Mouse (Mus musculus) midbrain, embryonic 10.5 days (tissue): ENCODE results near the gene Inca1. TPM values are rescaled to one million over a fixed set of nuclear protein-coding genes. Genes with fewer than 3 reads are reported as not detected.

Source experiments
- DNase-seq: peaks from one replicate; pipeline ENCODE4 v3.0.0-alpha.2; 2017; ENCODE audit warnings: low spot score
- H3K27ac ChIP-seq: fragments of 300-500 bp; sonication (generic); replicated peaks from 2 replicates; pipeline ENCODE4 v1.5.1; 2016; ENCODE audit warnings: mild to moderate bottlenecking
- H3K27me3 ChIP-seq: fragments of 300-500 bp; sonication (generic); 2 replicates; pipeline ENCODE4 v1.6.1; 2016; ENCODE audit warnings: low read depth, mild to moderate bottlenecking; ENCODE audit not compliant: poor library complexity, severe bottlenecking
- H3K36me3 ChIP-seq: fragments of 300-500 bp; sonication (generic); 2 replicates; pipeline ENCODE4 v1.6.1; 2016; ENCODE audit warnings: mild to moderate bottlenecking, moderate library complexity
- H3K4me1 ChIP-seq: fragments of 300-500 bp; sonication (generic); 2 replicates; pipeline ENCODE4 v1.6.1; 2016
- H3K4me3 ChIP-seq: fragments of 300-500 bp; sonication (generic); 2 replicates; pipeline ENCODE4 v1.5.1; 2016; ENCODE audit warnings: mild to moderate bottlenecking, moderate library complexity
- H3K9me3 ChIP-seq: fragments of 300-500 bp; sonication (generic); replicated peaks from 2 replicates; pipeline ENCODE4 v1.6.1; 2016; ENCODE audit warnings: mild to moderate bottlenecking
- WGBS: fragments of 180-500 bp; shearing (Covaris S2); methylation state at CpG from one replicate; pipeline ENCODE4 v1.1.7; 2016; 5-methylcytosine and 5-hydroxymethylcytosine counted together
- polyA plus RNA-seq: library from polyadenylated mRNA; unstranded; fragments of >200 nt; fragmentation: Nextera tagmentation; extraction: Ambion mirVana; gene quantifications from 2 replicates; pipeline ENCODE4 v1.2.1, GENCODE M21; 2016

Inca1 gene
- polyA plus RNA-seq, 1 experiment from 2014 or later = 1.00 TPM

GRCm38 (mm10) chr11:70678092-70678491 lies 21.9 kb downstream of the Inca1 start:
- Histone ChIP-seq H3K27me3 (no peaks in the 10 kb centered on the region), H3K4me1 (peaks cover 34% of the 10 kb centered on the region), H3K9me3 (no peaks in the 10 kb centered on the region), H3K4me3 (no peak overlapping the region), H3K36me3 (peaks cover 70% of the 10 kb centered on the region), H3K27ac (no peak overlapping the region)
- no peak for DNase-seq
- 76% methylated on average over 9 of the region's 9 CpGs for WGBS

- H3K9me3 ChIP-seq = no peaks in the 10 kb centered on the region
- H3K27me3 ChIP-seq = no peaks in the 10 kb centered on the region
- H3K4me3 ChIP-seq = no peak overlapping the region
- DNase-seq = no peak
- 68% methylated on average over 11 of the region's 11 CpGs for whole genome bisulfite sequencing
- H3K36me3 ChIP-seq = peaks cover 65% of the 10 kb centered on the region
- H3K27ac ChIP-seq = no peak overlapping the region
- H3K4me1 ChIP-seq = peaks cover 33% of the 10 kb centered on the region
Observed at GRCm38 (mm10) chr11:70674501-70674900, 25.5 kb downstream of the Inca1 start.

GRCm38 (mm10) chr11:70674014-70674413 lies 25.9 kb downstream of the Inca1 start:
- Histone ChIP-seq H3K4me3 (no peak overlapping the region), H3K4me1 (peaks cover 33% of the 10 kb centered on the region), H3K9me3 (no peaks in the 10 kb centered on the region), H3K27ac (no peak overlapping the region), H3K27me3 (no peaks in the 10 kb centered on the region), H3K36me3 (peaks cover 60% of the 10 kb centered on the region)
- no peak for DNase-seq
- WGBS = 57% methylated on average over 6 of the region's 6 CpGs

- H3K36me3 ChIP-seq = peaks cover 58% of the 10 kb centered on the region
- peaks cover 42% of the 10 kb centered on the region for H3K4me1 ChIP-seq
- 82% methylated on average over 16 of the region's 16 CpGs for WGBS
- no peak overlapping the region for H3K27ac ChIP-seq
- no peaks in the 10 kb centered on the region for H3K27me3 ChIP-seq
- no peak for DNase-seq
- 0 out of 2 replicates have a peak overlapping the region, but pooled peaks have one; percentile 69 for H3K4me3 ChIP-seq
- no peaks in the 10 kb centered on the region for H3K9me3 ChIP-seq
Observed at GRCm38 (mm10) chr11:70671333-70672047, 28.5 kb downstream of the Inca1 start.

GRCm38 (mm10) chr11:70670483-70670882 lies 29.5 kb downstream of the Inca1 start:
- Histone ChIP-seq H3K27me3 (no peaks in the 10 kb centered on the region), H3K4me1 (peaks cover 42% of the 10 kb centered on the region), H3K36me3 (peaks cover 57% of the 10 kb centered on the region), H3K27ac (peak overlapping the region; percentile 95), H3K4me3 (peak overlapping the region; percentile 69), H3K9me3 (no peaks in the 10 kb centered on the region)
- DNase-seq = no peak
- 50% methylated on average over 14 of the region's 14 CpGs for WGBS

- under 1% methylated on average over 31 of the region's 31 CpGs for WGBS
- H3K27me3 ChIP-seq = no peaks in the 10 kb centered on the region
- H3K27ac ChIP-seq = peak overlapping the region; percentile 95
- DNase-seq = peak; percentile 83
- H3K4me3 ChIP-seq = peak overlapping the region; percentile 69
- peaks cover 42% of the 10 kb centered on the region for H3K4me1 ChIP-seq
- no peaks in the 10 kb centered on the region for H3K9me3 ChIP-seq
- peaks cover 57% of the 10 kb centered on the region for H3K36me3 ChIP-seq
Observed at GRCm38 (mm10) chr11:70669582-70670345, 30.2 kb downstream of the Inca1 start.

- Histone ChIP-seq H3K4me3 (peak within 1 kb of the TSS; percentile 69), H3K36me3 (peaks cover 57% of the 10 kb centered on the region), H3K27me3 (no peaks in the 10 kb centered on the region), H3K4me1 (peaks cover 39% of the 10 kb centered on the region), H3K9me3 (no peaks in the 10 kb centered on the region), H3K27ac (peak within 1 kb of the TSS; percentile 95)
- WGBS = under 1% methylated on average over 44 of the region's 44 CpGs
- DNase-seq = peak; percentile 95
Observed at GRCm38 (mm10) chr11:70668771-70669505, 31.0 kb downstream of the Inca1 start, which contains the start of gene Spag7. Spag7 (minus strand) TSS chr11:70669416.

- 1% methylated on average over 15 of the region's 15 CpGs for WGBS
- Histone ChIP-seq H3K4me3 (peak overlapping the region; percentile 69), H3K4me1 (peaks cover 41% of the 10 kb centered on the region), H3K36me3 (peaks cover 60% of the 10 kb centered on the region), H3K27ac (peak overlapping the region; percentile 95), H3K27me3 (no peaks in the 10 kb centered on the region), H3K9me3 (no peaks in the 10 kb centered on the region)
- DNase-seq = no peak
Observed at GRCm38 (mm10) chr11:70668335-70668770, 31.6 kb downstream of the Inca1 start.

GRCm38 (mm10) chr11:70667271-70668150 lies 32.4 kb downstream of the Inca1 start:
- Histone ChIP-seq H3K36me3 (peaks cover 65% of the 10 kb centered on the region), H3K27ac (peak overlapping the region; percentile 95), H3K4me1 (peaks cover 41% of the 10 kb centered on the region), H3K27me3 (no peaks in the 10 kb centered on the region), H3K9me3 (no peaks in the 10 kb centered on the region), H3K4me3 (peak overlapping the region; percentile 69)
- WGBS = 80% methylated on average over 14 of the region's 14 CpGs
- DNase-seq = no peak

- Histone ChIP-seq H3K36me3 (peaks cover 65% of the 10 kb centered on the region), H3K27me3 (no peaks in the 10 kb centered on the region)
Observed at GRCm38 (mm10) chr11:70666687-70667086, 33.3 kb downstream of the Inca1 start.

GRCm38 (mm10) chr11:70664741-70665140 lies 35.2 kb downstream of the Inca1 start:
- Histone ChIP-seq H3K4me1 (peaks cover 21% of the 10 kb centered on the region), H3K9me3 (no peaks in the 10 kb centered on the region), H3K4me3 (no peak overlapping the region), H3K36me3 (peaks cover 77% of the 10 kb centered on the region), H3K27me3 (no peaks in the 10 kb centered on the region), H3K27ac (no peak overlapping the region)
- DNase-seq = no peak
- WGBS = 92% methylated on average over 9 of the region's 9 CpGs

More at GRCm38 (mm10) chr11:70666687-70667086, 33.3 kb downstream of the Inca1 start:
- no peak for DNase-seq
- 90% methylated on average over 8 of the region's 8 CpGs for WGBS
- no peaks in the 10 kb centered on the region for H3K9me3 ChIP-seq
- peaks cover 40% of the 10 kb centered on the region for H3K4me1 ChIP-seq
- H3K27ac ChIP-seq = no peak overlapping the region
- H3K4me3 ChIP-seq = no peak overlapping the region

- H3K4me3 ChIP-seq = no peak overlapping the region
- H3K27ac ChIP-seq = no peak overlapping the region
- no peak for DNase-seq
- 95% methylated on average over 6 of the region's 6 CpGs for whole genome bisulfite sequencing
- peaks cover 18% of the 10 kb centered on the region for H3K4me1 ChIP-seq
- peaks cover 83% of the 10 kb centered on the region for H3K36me3 ChIP-seq
- H3K9me3 ChIP-seq = no peaks in the 10 kb centered on the region
- H3K27me3 ChIP-seq = no peaks in the 10 kb centered on the region
Observed at GRCm38 (mm10) chr11:70663957-70664356, 36.0 kb downstream of the Inca1 start.
